Mouse (Mus musculus): ENCODE measurements around the gene Zzef1. TPM values are rescaled to one million over a fixed set of nuclear protein-coding genes. Genes with fewer than 3 reads are reported as not detected.

The Zzef1 gene
- polyA plus RNA-seq, 2 experiments: 12.8 to 22.5 TPM

GRCm38 (mm10) chr11:72952226-72952625 lies 156.2 kb downstream of the Zzef1 start:
- no peak for ATAC-seq (ENCODE audit: low FRiP score, low read depth)
- H3K36me3 ChIP-seq (ENCODE audit: control insufficient read depth, insufficient read depth, low read length): no peaks in the 10 kb centered on the region
- 40% methylated on average over 3 of the region's 3 CpGs for WGBS
- no peak overlapping the region for H3K4me2 ChIP-seq (replicated peaks; ENCODE audit: low read depth, low read length, severe bottlenecking)
- 0 out of 2 replicates have a peak overlapping the region, but pooled peaks have one; percentile 10 for H3K27ac ChIP-seq (replicated peaks; ENCODE audit: low read depth, low read length)
- no peak overlapping the region for H3K9ac ChIP-seq (ENCODE audit: low read depth, low read length, severe bottlenecking)
- H3K4me1 ChIP-seq (ENCODE audit: control insufficient read depth, insufficient read depth, low read length): peaks cover 6% of the 10 kb centered on the region
- H3K27me3 ChIP-seq (ENCODE audit: control insufficient read depth, insufficient read depth, low read length): no peaks in the 10 kb centered on the region
- TF ChIP-seq POLR2A (IDR thresholded peaks at IDR 0.05; ENCODE audit: borderline replicate concordance, extremely low read depth, insufficient read depth, insufficient read length): no peak
- H3K4me3 ChIP-seq (replicated peaks; ENCODE audit: low read length): no peak overlapping the region
- peak; percentile 49 for DNase-seq (ENCODE audit: low spot score)
- H3K9me3 ChIP-seq (ENCODE audit: control insufficient read depth, low read length): no peaks in the 10 kb centered on the region

DNA sequence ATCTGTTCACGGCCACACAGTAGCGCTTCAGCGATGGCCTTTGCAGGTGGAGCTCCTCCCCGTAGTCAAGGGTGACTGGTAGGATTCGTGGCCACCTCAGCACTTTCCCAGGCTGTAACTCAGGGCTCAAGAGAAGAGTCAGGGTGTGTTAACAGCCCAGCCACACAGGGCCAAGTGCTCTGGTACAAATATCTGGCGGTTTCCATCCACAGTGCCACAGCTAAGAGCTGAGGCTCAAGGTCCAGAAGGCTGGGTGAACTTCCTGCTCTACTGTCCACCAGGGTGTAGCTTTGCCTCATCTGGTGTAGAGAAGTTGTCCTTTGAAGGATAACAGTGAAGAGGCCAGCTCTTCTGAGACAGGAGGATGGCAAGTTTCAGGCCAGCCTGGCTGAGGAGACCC lies 156.7 kb downstream of the Zzef1 start:
- no peak for ATAC-seq (ENCODE audit: low FRiP score, low read depth)
- no peaks in the 10 kb centered on the region for H3K9me3 ChIP-seq (ENCODE audit: control insufficient read depth, low read length)
- no peak for DNase-seq (ENCODE audit: low spot score)
- no peaks in the 10 kb centered on the region for H3K27me3 ChIP-seq (ENCODE audit: control insufficient read depth, insufficient read depth, low read length)
- H3K4me1 ChIP-seq (ENCODE audit: control insufficient read depth, insufficient read depth, low read length): 0 out of 2 replicates have a peak, but pooled peaks cover 4% of the 10 kb centered on the region
- TF ChIP-seq POLR2A (IDR thresholded peaks at IDR 0.05; ENCODE audit: borderline replicate concordance, extremely low read depth, insufficient read depth, insufficient read length): no peak
- 76% methylated on average over 6 of the region's 6 CpGs for WGBS
- no peaks in the 10 kb centered on the region for H3K36me3 ChIP-seq (ENCODE audit: control insufficient read depth, insufficient read depth, low read length)
- no peak overlapping the region for H3K4me2 ChIP-seq (replicated peaks; ENCODE audit: low read depth, low read length, severe bottlenecking)
- H3K27ac ChIP-seq (replicated peaks; ENCODE audit: low read depth, low read length): 0 out of 2 replicates have a peak overlapping the region, but pooled peaks have one; percentile 10
- no peak overlapping the region for H3K4me3 ChIP-seq (replicated peaks; ENCODE audit: low read length)
- H3K9ac ChIP-seq (ENCODE audit: low read depth, low read length, severe bottlenecking): no peak overlapping the region

GRCm38 (mm10) chr11:72953116-72953439 lies 157.1 kb downstream of the Zzef1 start:
- DNase-seq (ENCODE audit: low spot score) (no peak), ATAC-seq (ENCODE audit: low FRiP score, low read depth) (no peak)
- Histone ChIP-seq H3K4me3 (replicated peaks; ENCODE audit: low read length) (no peak overlapping the region), H3K27ac (replicated peaks; ENCODE audit: low read depth, low read length) (no peak overlapping the region), H3K4me2 (replicated peaks; ENCODE audit: low read depth, low read length, severe bottlenecking) (no peak overlapping the region), H3K36me3 (ENCODE audit: control insufficient read depth, insufficient read depth, low read length) (no peaks in the 10 kb centered on the region), H3K27me3 (ENCODE audit: control insufficient read depth, insufficient read depth, low read length) (no peaks in the 10 kb centered on the region), H3K9me3 (ENCODE audit: control insufficient read depth, low read length) (no peaks in the 10 kb centered on the region), H3K4me1 (ENCODE audit: control insufficient read depth, insufficient read depth, low read length) (0 out of 2 replicates have a peak, but pooled peaks cover 4% of the 10 kb centered on the region), H3K9ac (ENCODE audit: low read depth, low read length, severe bottlenecking) (no peak overlapping the region)
- 64% methylated on average over 1 of the region's 1 CpGs for WGBS
- TF ChIP-seq POLR2A (IDR thresholded peaks at IDR 0.05; ENCODE audit: borderline replicate concordance, extremely low read depth, insufficient read depth, insufficient read length): no peak

GRCm38 (mm10) chr11:72953440-72954151 lies 157.6 kb downstream of the Zzef1 start:
- Histone ChIP-seq H3K4me1 (ENCODE audit: control insufficient read depth, insufficient read depth, low read length) (0 out of 2 replicates have a peak, but pooled peaks cover 4% of the 10 kb centered on the region), H3K27me3 (ENCODE audit: control insufficient read depth, insufficient read depth, low read length) (no peaks in the 10 kb centered on the region), H3K4me2 (replicated peaks; ENCODE audit: low read depth, low read length, severe bottlenecking) (no peak overlapping the region), H3K36me3 (ENCODE audit: control insufficient read depth, insufficient read depth, low read length) (no peaks in the 10 kb centered on the region), H3K4me3 (replicated peaks; ENCODE audit: low read length) (no peak overlapping the region), H3K9me3 (ENCODE audit: control insufficient read depth, low read length) (no peaks in the 10 kb centered on the region), H3K9ac (ENCODE audit: low read depth, low read length, severe bottlenecking) (no peak overlapping the region), H3K27ac (replicated peaks; ENCODE audit: low read depth, low read length) (no peak overlapping the region)
- no peak for TF ChIP-seq POLR2A (IDR thresholded peaks at IDR 0.05; ENCODE audit: borderline replicate concordance, extremely low read depth, insufficient read depth, insufficient read length)
- WGBS: 89% methylated on average over 4 of the region's 4 CpGs
- DNase-seq (ENCODE audit: low spot score): no peak
- ATAC-seq (ENCODE audit: low FRiP score, low read depth): no peak

- no peak overlapping the region for H3K4me2 ChIP-seq (replicated peaks; ENCODE audit: low read depth, low read length, severe bottlenecking)
- DNase-seq (ENCODE audit: low spot score) (no peak), ATAC-seq (ENCODE audit: low FRiP score, low read depth) (no peak)
- H3K27ac ChIP-seq (replicated peaks; ENCODE audit: low read depth, low read length): no peak overlapping the region
- peaks cover 4% of the 10 kb centered on the region for H3K27me3 ChIP-seq (ENCODE audit: control insufficient read depth, insufficient read depth, low read length)
- H3K9ac ChIP-seq (ENCODE audit: low read depth, low read length, severe bottlenecking): no peak overlapping the region
- H3K9me3 ChIP-seq (ENCODE audit: control insufficient read depth, low read length): no peaks in the 10 kb centered on the region
- WGBS: 83% methylated on average over 4 of the region's 4 CpGs
- TF ChIP-seq POLR2A (IDR thresholded peaks at IDR 0.05; ENCODE audit: borderline replicate concordance, extremely low read depth, insufficient read depth, insufficient read length): no peak
- no peak overlapping the region for H3K4me3 ChIP-seq (replicated peaks; ENCODE audit: low read length)
- no peaks in the 10 kb centered on the region for H3K36me3 ChIP-seq (ENCODE audit: control insufficient read depth, insufficient read depth, low read length)
- 0 out of 2 replicates have a peak, but pooled peaks cover 4% of the 10 kb centered on the region for H3K4me1 ChIP-seq (ENCODE audit: control insufficient read depth, insufficient read depth, low read length)
Observed at GRCm38 (mm10) chr11:72954216-72954615, 158.2 kb downstream of the Zzef1 start.
